In genomic region chr2:121625901-121626300, GRCm38 (mm10) we compare ENCODE assay signal across 18 mouse cellular contexts.
DNase-seq lines count a peak whose midpoint lies in the region; ATAC-seq lines count a peak whose summit lies in the region.
"Had no signal": no experiment of that assay in that cellular context is flagged by ENCODE, and none has a peak within 500 bp of the region (broad histone marks: within the 10 kb centered on the region; RNA-seq: fewer than 3 reads in every experiment).

No protein-coding gene starts in this region.

- ATAC-seq in CD4-positive, CD25-positive, alpha-beta regulatory T cell, adult 4 months = no peak
- ATAC-seq: activated CD4-positive, CD25-positive, alpha-beta regulatory T cell, adult 4 months; Patski had no signal

- peak; percentile 29 to 38 for DNase-seq in cerebellum, adult 18-20 months
- no peak for DNase-seq in cerebellum, adult 8-10 months
- peak; percentile 27 for DNase-seq in cerebellum, adult 9-11 months
- no peak for DNase-seq in cerebellum, adult 11-12 months
- DNase-seq in cerebellum, postnatal 10 days = peak; percentile 36 to 52
- DNase-seq in cerebellum, adult 11 months = no peak
- DNase-seq in brain, adult 2 months (ENCODE audit: low read depth, low spot score) = peak; percentile 33
- DNase-seq: adrenal gland, adult 2 months; adrenal gland, adult 8-10 months; adrenal gland, postnatal 10 days; adrenal gland, postnatal 14 days; adrenal gland, postnatal 25 days; adrenal gland, postnatal 36 days; B cell, adult 2 months; cerebellum, adult 9-10 months had no signal

Comparison
In these comparisons a context has a peak if more than half of its experiments do, and no peak if none do; other contexts are left out.
1. DNase-seq: peak in cerebellum, adult 18-20 months (2 of 2), cerebellum, adult 9-11 months (single experiment), cerebellum, postnatal 10 days (2 of 2) and brain, adult 2 months (single experiment); none in cerebellum, adult 8-10 months (single experiment), cerebellum, adult 11-12 months (single experiment) and cerebellum, adult 11 months (single experiment).